Mouse (Mus musculus) lung, embryonic 15.5 days (tissue): ENCODE data around the gene Rplp2. TPM values are rescaled to one million over a fixed set of nuclear protein-coding genes. Genes with fewer than 3 reads are reported as not detected.
"Not testable (repeated sequence)": the region's sequence is repeated elsewhere in the genome, so short reads cannot be mapped to it uniquely, and the experiment has no call there.

Experiments used
- ATAC-seq: fragments of 200-750 bp; cut with Nextera tagmentation; 2 replicates; pipeline ENCODE4 v1.8.0; 2017; ENCODE audit warnings: moderate number of reproducible peaks, borderline replicate concordance; ENCODE audit not compliant: low FRiP score, low TSS enrichment; ENCODE audit errors: extremely low read depth
- H3K27ac ChIP-seq: fragments of 300-500 bp; sonication (generic); 2 replicates; pipeline ENCODE4 v1.5.1; 2015; ENCODE audit warnings: moderate library complexity, mild to moderate bottlenecking, inconsistent platforms
- H3K27me3 ChIP-seq: fragments of 300-500 bp; sonication (generic); 2 replicates; pipeline ENCODE4 v1.6.1; 2015; ENCODE audit warnings: inconsistent platforms
- H3K36me3 ChIP-seq: fragments of 300-500 bp; sonication (generic); 2 replicates; pipeline ENCODE4 v1.6.1; 2015; ENCODE audit warnings: inconsistent platforms
- H3K4me1 ChIP-seq: fragments of 300-500 bp; sonication (generic); 2 replicates; pipeline ENCODE4 v1.6.1; 2015; ENCODE audit warnings: inconsistent platforms
- H3K4me2 ChIP-seq: fragments of 300-500 bp; sonication (generic); 2 replicates; pipeline ENCODE4 v1.6.1; 2015; ENCODE audit warnings: inconsistent platforms, mild to moderate bottlenecking, moderate library complexity
- H3K4me3 ChIP-seq: fragments of 300-500 bp; sonication (generic); 2 replicates; pipeline ENCODE4 v1.5.1; 2015; ENCODE audit warnings: mild to moderate bottlenecking, inconsistent platforms
- H3K9ac ChIP-seq: fragments of 300-500 bp; sonication (generic); 2 replicates; pipeline ENCODE4 v1.6.1; 2015; ENCODE audit warnings: inconsistent platforms
- H3K9me3 ChIP-seq: fragments of 300-500 bp; sonication (generic); 2 replicates; pipeline ENCODE4 v1.6.1; 2016; ENCODE audit warnings: inconsistent platforms
- WGBS: fragments of 180-500 bp; shearing (Covaris S2); methylation state at CpG from one replicate; pipeline ENCODE4 v1.1.7; 2015; 5-methylcytosine and 5-hydroxymethylcytosine counted together
- polyA plus RNA-seq: library from polyadenylated mRNA; unstranded; fragments of >200 nt; fragmentation: Nextera tagmentation; extraction: Ambion mirVana; gene quantifications from 2 replicates; pipeline ENCODE4 v1.2.1, GENCODE M21; 2015

Rplp2 gene
- 1,155 and 1,294 TPM in 2 replicates for polyA plus RNA-seq

DNA sequence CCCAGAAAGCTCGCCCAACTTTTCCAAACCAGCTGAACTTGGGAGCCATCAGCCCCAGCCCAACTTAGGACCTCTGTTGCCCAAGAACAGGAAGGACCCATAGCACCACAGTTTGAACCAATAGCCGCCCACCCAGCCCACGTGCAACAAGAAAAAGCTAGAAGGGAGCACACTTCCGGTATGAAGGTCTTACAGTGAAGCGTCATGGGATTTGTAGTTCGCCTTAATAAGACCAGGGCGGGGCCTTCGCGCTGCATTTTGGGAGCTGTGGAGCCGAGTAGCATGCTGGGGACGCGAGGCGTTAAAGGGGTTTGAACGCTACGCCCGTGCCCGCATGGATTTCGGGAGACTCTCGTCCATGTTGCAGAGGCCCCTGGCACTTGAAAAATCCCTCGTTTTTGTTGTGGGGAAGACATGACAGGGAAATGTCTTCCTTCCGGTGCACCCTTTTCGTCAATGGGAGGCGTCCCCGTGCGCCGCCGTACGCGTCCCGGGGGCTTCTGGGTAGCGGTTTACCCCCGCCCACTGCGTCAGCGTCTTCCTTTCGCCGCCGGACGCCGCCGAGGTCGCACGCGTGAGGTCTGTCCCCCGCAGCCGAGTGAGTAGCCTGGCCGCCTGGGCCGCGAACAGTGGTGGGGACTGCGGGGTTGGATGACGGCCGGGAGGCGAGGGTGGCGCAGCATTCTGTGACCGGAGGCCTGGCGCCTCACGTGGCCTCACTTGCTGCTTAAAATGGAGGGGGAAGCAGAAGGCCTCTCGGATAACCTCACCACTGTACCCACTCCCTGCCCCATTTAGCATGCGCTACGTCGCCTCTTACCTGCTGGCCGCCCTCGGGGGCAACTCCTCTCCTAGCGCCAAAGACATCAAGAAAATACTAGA, at the start of gene Rplp2:
Gene Rplp2, plus strand, starts transcription at position 261 of the 882 bp plus-strand sequence.
- Histone ChIP-seq H3K9me3 (no peaks in the 10 kb centered on the region), H3K4me1 (peaks cover 41% of the 10 kb centered on the region), H3K4me2 (peak within 1 kb of the TSS; percentile 55), H3K4me3 (peak within 1 kb of the TSS; percentile 66), H3K9ac (peak within 1 kb of the TSS; percentile 79), H3K36me3 (peaks cover 40% of the 10 kb centered on the region), H3K27ac (peak within 1 kb of the TSS; percentile 85), H3K27me3 (no peaks in the 10 kb centered on the region)
- ATAC-seq, result peak; percentile 89
- WGBS, result under 1% methylated on average over 63 of the region's 63 CpGs

DNA sequence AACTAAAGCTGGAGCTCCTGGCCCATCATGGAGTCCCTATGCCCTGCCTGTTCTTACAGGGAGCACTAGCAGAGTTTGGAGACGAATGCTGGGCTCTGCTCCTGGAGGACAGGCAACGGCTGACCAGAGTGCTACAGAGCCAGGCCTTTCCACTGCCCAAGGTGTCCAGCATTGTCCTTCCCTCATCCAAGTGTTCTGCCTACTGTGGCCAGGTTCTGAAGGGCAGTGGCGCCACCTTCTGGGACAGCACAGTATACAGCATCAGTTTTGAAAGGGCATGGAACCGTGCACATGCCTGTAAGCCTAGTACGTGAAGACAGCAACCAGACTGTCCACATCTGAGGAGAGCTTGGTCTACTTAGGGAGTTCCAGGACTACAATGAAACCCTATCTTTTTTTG, 43.9 kb upstream of the Rplp2 start:
- WGBS, result 52% methylated on average over 5 of the region's 5 CpGs
- no peak for ATAC-seq
- Histone ChIP-seq H3K36me3 (peaks cover 48% of the 10 kb centered on the region), H3K4me3 (no peak overlapping the region), H3K4me1 (no peaks in the 10 kb centered on the region), H3K27me3 (no peaks in the 10 kb centered on the region), H3K27ac (no peak overlapping the region), H3K9me3 (no peaks in the 10 kb centered on the region), H3K4me2 (no peak overlapping the region), H3K9ac (no peak overlapping the region)

DNA sequence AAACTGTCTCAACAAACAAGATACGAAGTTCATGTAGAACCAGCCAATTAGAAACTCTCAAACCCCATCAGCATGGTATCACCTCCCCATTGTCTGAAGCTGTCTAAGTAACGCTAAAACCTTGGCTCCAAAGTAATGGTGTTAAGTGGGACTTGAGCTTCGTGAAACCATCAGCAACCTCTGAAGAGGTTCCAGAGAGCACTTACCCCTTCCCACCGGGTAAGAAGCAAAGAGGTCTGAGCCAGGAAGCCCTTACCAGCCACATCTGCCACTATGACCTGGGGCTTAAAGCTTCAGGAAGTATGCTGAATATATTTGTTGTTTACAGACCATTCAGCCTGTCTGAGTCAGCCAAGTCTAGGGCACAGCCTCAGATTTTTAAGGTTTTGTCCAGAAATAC, 41.7 kb upstream of the Rplp2 start:
- no peak overlapping the region for H3K4me3 ChIP-seq
- peaks cover 7% of the 10 kb centered on the region; the same call in 1 of the 2 replicates for H3K4me1 ChIP-seq
- no peaks in the 10 kb centered on the region for H3K9me3 ChIP-seq
- peaks cover 49% of the 10 kb centered on the region for H3K36me3 ChIP-seq
- WGBS, result 56% methylated on average over 4 of the region's 4 CpGs
- H3K9ac ChIP-seq, result no peak overlapping the region
- H3K27me3 ChIP-seq, result no peaks in the 10 kb centered on the region
- H3K27ac ChIP-seq, result no peak overlapping the region
- no peak for ATAC-seq
- H3K4me2 ChIP-seq, result no peak overlapping the region

DNA sequence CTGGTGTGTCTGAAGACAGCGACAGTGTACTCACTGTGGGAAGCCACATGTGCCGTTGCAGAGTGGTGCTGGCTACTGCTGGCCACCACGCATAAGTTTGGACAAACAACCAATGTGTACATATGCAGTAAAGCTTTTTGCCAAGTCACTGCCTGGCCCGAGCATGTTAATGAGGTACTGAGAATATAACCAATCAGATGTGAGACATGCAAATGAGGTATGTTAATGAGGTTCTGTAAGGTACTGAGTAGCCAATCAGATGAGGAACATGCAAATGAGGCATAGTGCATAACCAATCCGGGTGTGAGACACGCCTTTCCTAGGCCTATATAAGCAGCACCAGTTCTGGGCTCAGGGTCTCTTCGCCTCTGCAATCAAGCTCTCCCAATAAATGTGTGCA, 39.5 kb upstream of the Rplp2 start:
- 94% methylated on average over 7 of the region's 7 CpGs for WGBS
- H3K4me3 ChIP-seq, result not testable (repeated sequence)

DNA sequence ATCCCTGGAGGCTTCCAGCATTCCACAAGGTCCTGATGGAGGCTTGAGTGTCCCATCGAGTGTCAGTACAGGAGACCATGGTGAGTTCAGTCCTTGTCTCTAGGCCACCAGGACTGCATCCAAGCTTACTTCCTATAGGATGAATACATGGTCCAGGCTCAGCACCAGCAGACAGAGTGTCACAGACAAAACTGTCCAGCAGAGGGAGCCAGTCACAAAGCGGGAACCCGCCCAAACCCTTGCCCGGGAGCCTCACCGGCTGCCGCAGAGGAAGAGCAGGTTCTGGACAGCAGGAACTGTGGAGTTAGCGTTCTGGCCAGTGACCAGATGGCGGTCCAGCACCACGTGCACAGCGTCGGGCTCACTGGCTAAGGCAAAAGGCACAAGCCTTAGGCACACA, 38.3 kb upstream of the Rplp2 start:
- H3K27me3 ChIP-seq, result no peaks in the 10 kb centered on the region
- H3K4me1 ChIP-seq, result peaks cover 15% of the 10 kb centered on the region
- H3K9me3 ChIP-seq, result no peaks in the 10 kb centered on the region
- no peak overlapping the region for H3K4me2 ChIP-seq
- WGBS, result 13% methylated on average over 11 of the region's 11 CpGs
- no peak overlapping the region for H3K27ac ChIP-seq
- H3K9ac ChIP-seq, result no peak overlapping the region
- peaks cover 27% of the 10 kb centered on the region for H3K36me3 ChIP-seq
- no peak overlapping the region for H3K4me3 ChIP-seq
- ATAC-seq, result peak; percentile 59; the same call in 1 of the 2 replicates

More for the DNA sequence above, 39.5 kb upstream of the Rplp2 start:
- H3K36me3 ChIP-seq, result peaks cover 35% of the 10 kb centered on the region
- H3K9ac ChIP-seq, H3K9me3 ChIP-seq, H3K4me2 ChIP-seq, H3K27me3 ChIP-seq, H3K4me1 ChIP-seq, H3K27ac ChIP-seq, ATAC-seq: not testable (repeated sequence)

DNA sequence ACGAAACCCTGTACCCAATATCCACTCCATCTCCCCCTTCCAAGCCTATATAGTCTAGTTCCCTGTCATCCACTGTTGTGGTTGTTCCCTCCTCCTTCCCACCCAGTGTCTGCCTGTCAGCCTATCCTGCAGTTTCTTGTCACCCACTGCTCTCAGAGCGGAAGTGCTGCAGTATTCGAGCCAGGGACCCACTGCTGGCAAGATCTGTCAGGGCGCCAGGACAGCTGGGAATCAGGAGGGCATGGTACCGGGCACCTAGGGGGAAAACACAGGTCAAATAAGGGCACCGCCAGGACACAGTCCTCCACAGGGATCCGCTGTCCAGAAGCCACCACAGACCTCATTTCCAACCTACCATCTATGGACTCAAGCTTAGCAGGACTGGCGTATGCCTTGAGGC, 36.5 kb upstream of the Rplp2 start:
- 82% methylated on average over 8 of the region's 8 CpGs for WGBS
- no peak for ATAC-seq
- Histone ChIP-seq H3K4me2 (no peak overlapping the region), H3K9ac (no peak overlapping the region), H3K4me1 (peaks cover 22% of the 10 kb centered on the region), H3K9me3 (no peaks in the 10 kb centered on the region), H3K4me3 (no peak overlapping the region), H3K27ac (no peak overlapping the region), H3K36me3 (peaks cover 27% of the 10 kb centered on the region), H3K27me3 (no peaks in the 10 kb centered on the region)

DNA sequence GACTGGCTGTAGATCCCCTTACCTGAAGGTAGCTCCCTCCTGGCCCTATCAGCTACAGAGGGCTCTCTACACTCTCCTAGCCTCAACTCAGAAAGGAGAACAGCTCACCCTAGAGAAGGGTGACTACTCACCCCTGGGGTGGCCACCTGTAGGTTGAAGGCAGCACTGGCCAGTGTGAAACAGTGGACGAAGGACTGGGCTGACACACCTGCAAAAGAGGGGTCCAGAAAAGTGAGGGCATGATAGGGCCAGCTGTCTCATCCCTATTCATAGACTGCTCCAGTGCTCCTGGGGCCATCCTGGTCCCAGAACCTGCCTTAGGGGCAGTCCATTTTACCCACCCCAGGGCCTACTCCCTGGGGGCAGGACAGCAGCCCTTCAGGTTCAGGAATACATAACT, 35.5 kb upstream of the Rplp2 start:
- Histone ChIP-seq H3K36me3 (peaks cover 27% of the 10 kb centered on the region), H3K4me3 (no peak overlapping the region), H3K9ac (no peak overlapping the region), H3K9me3 (no peaks in the 10 kb centered on the region), H3K27me3 (no peaks in the 10 kb centered on the region), H3K4me1 (peaks cover 22% of the 10 kb centered on the region), H3K27ac (no peak overlapping the region), H3K4me2 (no peak overlapping the region)
- 100% methylated on average over 1 of the region's 1 CpGs for WGBS
- no peak for ATAC-seq

DNA sequence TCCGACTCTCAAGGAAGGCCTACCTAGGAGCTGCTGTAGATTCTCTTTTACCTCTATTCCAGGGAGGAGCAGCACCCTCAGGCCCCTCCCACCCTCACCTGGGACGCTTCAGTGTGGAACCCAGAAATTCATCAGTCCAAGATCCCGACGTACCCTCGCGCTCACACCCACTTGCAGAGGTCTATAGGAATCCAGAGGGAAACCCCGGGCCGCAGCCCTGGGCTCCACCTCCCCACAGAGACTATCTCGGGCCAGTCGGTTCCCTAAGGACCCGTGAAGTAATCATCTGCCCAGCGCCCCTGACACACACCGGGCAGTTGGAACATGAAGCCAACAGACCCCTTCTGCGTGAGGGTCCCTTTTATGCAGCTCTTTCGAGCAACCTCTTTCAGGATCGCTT, 33.8 kb upstream of the Rplp2 start:
- Histone ChIP-seq H3K36me3 (peaks cover 21% of the 10 kb centered on the region), H3K27me3 (no peaks in the 10 kb centered on the region), H3K4me3 (peak overlapping the region; percentile 85), H3K9me3 (no peaks in the 10 kb centered on the region), H3K9ac (peak overlapping the region; percentile 89), H3K4me2 (peak overlapping the region; percentile 87), H3K4me1 (peaks cover 22% of the 10 kb centered on the region), H3K27ac (peak overlapping the region; percentile 77)
- ATAC-seq, result peak; percentile 7; the same call in 1 of the 2 replicates
- WGBS, result 2% methylated on average over 16 of the region's 16 CpGs

DNA sequence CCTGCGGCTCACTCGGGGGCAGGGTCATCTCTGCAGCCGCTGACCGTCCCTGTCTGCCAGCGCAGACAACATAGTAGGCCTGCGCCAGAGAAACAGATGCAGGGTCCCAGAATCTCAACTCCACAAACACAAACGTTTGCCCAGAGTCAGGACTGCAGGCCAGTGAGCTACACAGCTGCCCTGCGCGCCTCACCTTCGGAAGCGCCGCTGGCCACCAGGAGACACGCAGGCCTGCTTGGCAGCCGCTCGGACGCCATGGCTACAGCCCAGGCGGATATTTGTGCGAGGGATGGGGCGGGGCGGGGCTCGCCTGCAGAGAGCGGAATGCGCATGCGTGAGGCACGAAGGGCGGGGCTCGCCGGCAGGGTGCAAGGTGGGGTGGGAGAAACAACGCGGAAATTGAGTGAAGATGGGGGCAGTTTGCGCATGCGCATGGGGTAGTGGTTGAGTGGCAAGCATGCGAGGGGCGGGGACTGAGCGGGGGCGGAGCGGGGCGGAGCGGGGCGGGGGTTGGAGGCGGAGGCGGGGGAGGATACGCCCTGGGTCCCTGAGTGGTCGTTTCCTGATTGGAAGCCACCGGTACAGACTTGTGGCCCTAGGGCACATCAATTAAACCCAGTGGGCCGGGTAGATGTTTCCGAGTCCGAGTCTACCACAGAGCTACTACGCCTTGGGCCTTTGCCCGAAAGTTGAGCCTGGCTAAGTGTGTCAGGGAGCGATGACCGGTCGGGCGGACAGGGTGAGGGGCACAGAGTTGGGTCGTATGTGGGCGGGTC, 33.2 kb upstream of the Rplp2 start, which contains the start of gene Gatd1:
Gene Gatd1, minus strand, starts transcription at position 328 of the 776 bp plus-strand sequence.
- Histone ChIP-seq H3K36me3 (peaks cover 16% of the 10 kb centered on the region), H3K9me3 (no peaks in the 10 kb centered on the region), H3K4me3 (peak within 1 kb of the TSS; percentile 85), H3K4me1 (peaks cover 19% of the 10 kb centered on the region), H3K27me3 (no peaks in the 10 kb centered on the region), H3K4me2 (peak within 1 kb of the TSS; percentile 87), H3K9ac (peak within 1 kb of the TSS; percentile 89), H3K27ac (peak within 1 kb of the TSS; percentile 77)
- ATAC-seq, result peak; percentile 92
- under 1% methylated on average over 56 of the region's 56 CpGs for WGBS

DNA sequence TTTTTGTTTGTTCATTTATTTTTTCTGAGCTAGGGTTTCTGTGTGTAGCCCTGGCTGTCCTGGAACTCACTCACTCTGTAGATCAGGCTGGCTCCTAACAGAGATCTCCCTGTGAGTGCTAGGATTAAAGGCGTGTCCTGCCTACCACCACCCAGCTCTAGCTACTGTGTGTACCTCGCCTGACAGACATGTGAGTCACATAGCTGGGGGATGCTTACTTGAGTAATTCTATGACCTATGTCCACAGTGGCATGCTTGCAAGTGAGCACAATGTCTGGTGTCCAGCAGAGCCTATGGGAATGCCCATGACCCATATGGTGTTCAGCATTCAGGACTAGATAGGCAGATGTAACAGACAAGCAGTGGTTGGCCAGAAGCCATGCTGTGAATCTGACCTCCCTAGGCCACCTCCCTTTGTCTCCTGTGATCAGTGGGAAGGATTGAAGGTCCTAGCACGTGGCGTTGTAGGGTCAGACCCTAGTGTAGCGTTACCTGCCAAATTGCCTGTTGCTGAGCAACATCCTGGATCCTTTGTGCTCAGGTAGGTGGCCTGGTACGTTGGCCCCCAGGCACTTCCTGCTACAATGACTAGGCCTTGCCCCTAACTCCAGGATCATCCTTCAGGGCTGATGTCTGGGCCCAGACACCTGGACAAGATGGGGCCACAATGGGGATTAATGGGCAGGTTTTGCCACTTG, 30.9 kb upstream of the Rplp2 start:
- H3K36me3 ChIP-seq, result no peaks in the 10 kb centered on the region
- no peak overlapping the region for H3K27ac ChIP-seq
- peaks cover 15% of the 10 kb centered on the region for H3K4me1 ChIP-seq
- no peak overlapping the region for H3K4me2 ChIP-seq
- no peak overlapping the region for H3K4me3 ChIP-seq
- no peaks in the 10 kb centered on the region for H3K9me3 ChIP-seq
- no peaks in the 10 kb centered on the region for H3K27me3 ChIP-seq
- H3K9ac ChIP-seq, result no peak overlapping the region
- WGBS, result 79% methylated on average over 6 of the region's 6 CpGs
- no peak for ATAC-seq
